Mouse (Mus musculus) heart, postnatal 0 days (tissue): ENCODE measurements around the gene Cnr2.

Source experiments
- CTCF ChIP-seq: IDR thresholded peaks from 2 replicates; pipeline ENCODE4 v1.5.1; 2016; ENCODE audit warnings: antibody characterized with exemption, control low read depth, low read depth
- EP300 ChIP-seq: IDR thresholded peaks from 2 replicates; pipeline ENCODE4 v1.6.1; 2016; ENCODE audit warnings: antibody characterized with exemption, low read depth

DNA sequence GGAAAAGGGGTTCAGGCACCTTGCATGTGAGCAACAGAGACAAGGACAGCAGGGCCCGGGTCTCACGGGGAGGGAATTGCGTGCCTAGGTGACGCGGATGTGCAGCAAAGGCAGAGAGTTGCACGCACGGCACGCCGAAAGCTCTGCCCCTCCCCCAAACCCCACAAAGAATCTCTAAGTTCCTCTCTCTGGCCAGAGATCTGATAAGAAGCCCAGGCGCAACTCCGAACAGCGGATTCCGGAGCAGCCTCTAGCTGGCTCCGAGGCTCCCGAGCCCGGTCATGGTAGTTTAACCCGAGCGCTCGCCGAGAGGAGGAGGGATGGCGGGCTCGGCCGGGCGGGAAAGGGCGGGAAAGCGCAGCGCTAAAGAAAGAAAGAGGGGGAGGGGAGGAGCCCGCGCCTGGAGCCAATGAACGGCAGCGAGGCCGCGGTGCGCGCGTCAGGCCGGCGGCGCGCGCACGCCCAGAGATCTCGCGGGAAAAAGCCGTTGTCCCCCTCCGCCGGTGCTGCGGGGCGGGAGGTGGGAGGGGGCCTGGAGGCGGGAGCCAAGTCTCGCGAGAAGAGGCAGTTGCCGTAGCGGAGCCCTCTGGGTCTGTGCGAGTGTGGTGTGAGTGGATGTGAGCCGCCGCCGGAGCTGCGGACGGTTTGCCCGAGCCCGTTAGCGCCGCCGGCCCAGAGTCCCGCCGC, 39.5 kb upstream of the Cnr2 start, which contains the start of gene Srsf10:
- no peak for TF ChIP-seq CTCF
- peak; percentile 96 for TF ChIP-seq EP300
